ENCODE assay signal across 13 mouse cellular contexts in the genomic region with DNA sequence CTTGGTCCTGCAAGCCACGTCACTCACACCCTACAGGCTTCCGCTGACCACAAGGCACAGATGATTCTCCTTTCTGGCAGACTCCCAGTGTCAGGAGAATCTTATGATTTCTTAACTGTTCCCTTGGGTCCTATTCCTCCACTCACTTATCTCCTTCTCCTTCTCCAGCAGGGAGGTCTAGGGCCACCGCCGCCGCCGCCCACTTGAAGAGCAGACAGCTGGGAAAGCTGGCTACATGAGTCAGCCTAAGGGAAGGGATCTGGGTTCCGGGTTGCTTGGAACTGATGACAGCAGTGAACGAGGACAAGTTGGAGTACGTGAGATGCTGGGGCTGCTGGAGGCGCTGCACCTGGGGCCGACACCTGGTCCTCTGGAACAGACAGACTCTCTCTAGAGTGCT.
DNase-seq lines count a peak whose midpoint lies in the region; ATAC-seq and TF ChIP-seq lines count a peak whose summit lies in the region.
"Had no signal": no experiment of that assay in that cellular context is flagged by ENCODE, and none has a peak within 500 bp of the region (broad histone marks: within the 10 kb centered on the region; RNA-seq: fewer than 3 reads in every experiment).

No protein-coding gene starts in this region.

- H3K9ac ChIP-seq in lung, embryonic 14.5 days = no peak overlapping the region
- H3K9ac ChIP-seq in heart, embryonic 16.5 days (ENCODE audit: low read length) = no peak overlapping the region
- no peak overlapping the region for H3K9ac ChIP-seq in liver, embryonic 12.5 days
- H3K9ac ChIP-seq: hindbrain, embryonic 15.5 days; lung, embryonic 15.5 days had no signal

- no peaks in the 10 kb centered on the region for H3K27me3 ChIP-seq in lung, embryonic 14.5 days (ENCODE audit: insufficient read depth, low read length)
- no peaks in the 10 kb centered on the region for H3K27me3 ChIP-seq in Patski
- no peaks in the 10 kb centered on the region for H3K27me3 ChIP-seq in heart, embryonic 16.5 days (ENCODE audit: control insufficient read depth, insufficient read depth, low read length)
- H3K27me3 ChIP-seq in limb, embryonic 10.5 days (ENCODE audit: low read depth, poor library complexity, severe bottlenecking) = no peaks in the 10 kb centered on the region
- no peaks in the 10 kb centered on the region for H3K27me3 ChIP-seq in liver, embryonic 12.5 days (replicated peaks)
- H3K27me3 ChIP-seq: hindbrain, embryonic 15.5 days; lung, embryonic 15.5 days had no signal

- POLR2A ChIA-PET in Patski (lab: Charles Lee) = no interaction called here

- DNase-seq in lung, embryonic 14.5 days = peak; percentile 31
- no peak for DNase-seq in lung, postnatal 14 days
- DNase-seq in Patski (ENCODE audit: low read depth, low spot score) = no peak
- DNase-seq in limb, embryonic 10.5 days (ENCODE audit: low spot score) = peak; percentile 20
- DNase-seq in layer of hippocampus, adult 9-11 months = no peak
- DNase-seq: embryo, embryonic 11 days; midbrain, embryonic 14.5 days; thymus, postnatal 25 days had no signal

- H3K4me1 ChIP-seq in lung, embryonic 14.5 days (ENCODE audit: insufficient read depth) = no peaks in the 10 kb centered on the region
- H3K4me1 ChIP-seq in heart, embryonic 16.5 days (ENCODE audit: control insufficient read depth, insufficient read depth, low read length) = no peaks in the 10 kb centered on the region
- no peaks in the 10 kb centered on the region for H3K4me1 ChIP-seq in limb, embryonic 10.5 days
- no peaks in the 10 kb centered on the region for H3K4me1 ChIP-seq in liver, embryonic 12.5 days
- H3K4me1 ChIP-seq: hindbrain, embryonic 15.5 days; lung, embryonic 15.5 days had no signal

- no peaks in the 10 kb centered on the region for H3K36me3 ChIP-seq in lung, embryonic 14.5 days (ENCODE audit: insufficient read depth)
- no peaks in the 10 kb centered on the region for H3K36me3 ChIP-seq in heart, embryonic 16.5 days (ENCODE audit: control insufficient read depth, insufficient read depth)
- H3K36me3 ChIP-seq in limb, embryonic 10.5 days = no peaks in the 10 kb centered on the region
- no peaks in the 10 kb centered on the region for H3K36me3 ChIP-seq in liver, embryonic 12.5 days
- H3K36me3 ChIP-seq: hindbrain, embryonic 15.5 days; lung, embryonic 15.5 days had no signal

- in situ Hi-C loops in Patski (cut with MboI; ENCODE audit: low pct_unique_long_range_greater_than_20kb) = no loop called here

- no peak for TF ChIP-seq CTCF in lung, embryonic 14.5 days (IDR thresholded peaks at IDR 0.05; ENCODE audit: low read depth)
- no peak for TF ChIP-seq CTCF in Patski (IDR thresholded peaks at IDR 0.05)

- 65% methylated on average over 11 of the region's 11 CpGs for WGBS in lung, embryonic 14.5 days
- WGBS in heart, embryonic 16.5 days = 49% methylated on average over 11 of the region's 11 CpGs
- WGBS in limb, embryonic 10.5 days = 90% methylated on average over 11 of the region's 11 CpGs
- WGBS in liver, embryonic 12.5 days (ENCODE audit: insufficient replicate concordance) = 79% methylated on average over 11 of the region's 11 CpGs

- ATAC-seq in lung, embryonic 14.5 days (ENCODE audit: insufficient read depth) = peak; percentile 28; the same call in 1 of the 2 replicates
- ATAC-seq in Patski = peak; percentile 44
- peak; percentile 52 for ATAC-seq in heart, embryonic 16.5 days (replicated peaks; ENCODE audit: extremely low read depth, insufficient read depth, low FRiP score)
- ATAC-seq in liver, embryonic 12.5 days = no peak
- no peak for ATAC-seq in cerebellum, adult (ENCODE audit: insufficient number of reproducible peaks, low FRiP score, low TSS enrichment)

- no peaks in the 10 kb centered on the region for H3K9me3 ChIP-seq in lung, embryonic 14.5 days (ENCODE audit: low read depth, low read length)
- no peaks in the 10 kb centered on the region for H3K9me3 ChIP-seq in heart, embryonic 16.5 days (replicated peaks; ENCODE audit: control insufficient read depth, low read length)
- no peaks in the 10 kb centered on the region for H3K9me3 ChIP-seq in limb, embryonic 10.5 days (replicated peaks)
- H3K9me3 ChIP-seq in liver, embryonic 12.5 days (replicated peaks) = no peaks in the 10 kb centered on the region
- H3K9me3 ChIP-seq: hindbrain, embryonic 15.5 days; lung, embryonic 15.5 days had no signal

- no peak overlapping the region for H3K27ac ChIP-seq in lung, embryonic 14.5 days (ENCODE audit: low read depth)
- no peak overlapping the region for H3K27ac ChIP-seq in heart, embryonic 16.5 days (ENCODE audit: low read length)
- H3K27ac ChIP-seq in limb, embryonic 10.5 days = no peak overlapping the region
- no peak overlapping the region for H3K27ac ChIP-seq in liver, embryonic 12.5 days
- H3K27ac ChIP-seq: hindbrain, embryonic 15.5 days; lung, embryonic 15.5 days had no signal

- CTCF ChIA-PET in Patski (lab: Charles Lee) = interaction anchor here (1.8 kb wide), 1 partner anchor 170 kb away, joined by 5 read pairs; no protein-coding TSS in a partner anchor

- no peak overlapping the region for H3K4me2 ChIP-seq in lung, embryonic 14.5 days
- no peak overlapping the region for H3K4me2 ChIP-seq in heart, embryonic 16.5 days (ENCODE audit: low read depth, low read length)
- H3K4me2 ChIP-seq in liver, embryonic 12.5 days = no peak overlapping the region
- H3K4me2 ChIP-seq: hindbrain, embryonic 15.5 days; lung, embryonic 15.5 days had no signal

- H3K4me3 ChIP-seq in lung, embryonic 14.5 days (ENCODE audit: low read depth, low read length) = no peak overlapping the region
- H3K4me3 ChIP-seq in heart, embryonic 16.5 days (ENCODE audit: low read length) = no peak overlapping the region
- no peak overlapping the region for H3K4me3 ChIP-seq in limb, embryonic 10.5 days
- no peak overlapping the region for H3K4me3 ChIP-seq in liver, embryonic 12.5 days
- H3K4me3 ChIP-seq: hindbrain, embryonic 15.5 days; lung, embryonic 15.5 days had no signal

Comparison
In these comparisons a context has a peak if more than half of its experiments do, and no peak if none do; other contexts are left out.
1. DNase-seq: peak in lung, embryonic 14.5 days (single experiment) and limb, embryonic 10.5 days (single experiment); none in lung, postnatal 14 days (single experiment), Patski (single experiment) and layer of hippocampus, adult 9-11 months (single experiment).
2. ATAC-seq: peak in lung, embryonic 14.5 days (single experiment), Patski (single experiment) and heart, embryonic 16.5 days (single experiment); none in liver, embryonic 12.5 days (single experiment) and cerebellum, adult (single experiment).